Mouse (Mus musculus): ENCODE measurements at regions not wholly inside any gene's neighbourhood (a gene's known extent, or its start where the extent isn't known, plus 50 kb on each side); places are given as distances from the start of the nearest gene placed in this dataset.

GRCm38 (mm10) chr6:31995977-31996376 is 54.1 kb upstream of the 1700012A03Rik start:
- no peak for DNase-seq

GRCm38 (mm10) chr6:31995249-31995648 is 54.8 kb upstream of the 1700012A03Rik start:
- no peak for DNase-seq

- no peak for DNase-seq
Measured at GRCm38 (mm10) chr6:31985698-31986097, 64.3 kb upstream of the 1700012A03Rik start.

GRCm38 (mm10) chr6:31976705-31977104 is 73.3 kb upstream of the 1700012A03Rik start:
- no peak for DNase-seq

GRCm38 (mm10) chr6:31948063-31948481 is 102.0 kb upstream of the 1700012A03Rik start:
- no peak for DNase-seq

GRCm38 (mm10) chr6:31946572-31946971 is 103.5 kb upstream of the 1700012A03Rik start:
- DNase-seq, result no peak

GRCm38 (mm10) chr6:31945347-31945746 is 104.7 kb upstream of the 1700012A03Rik start:
- DNase-seq, result no peak

GRCm38 (mm10) chr6:31944546-31944945 is 105.5 kb upstream of the 1700012A03Rik start:
- DNase-seq, result no peak

- DNase-seq, result no peak
Measured at GRCm38 (mm10) chr6:31942696-31943095, 107.3 kb upstream of the 1700012A03Rik start.

- DNase-seq, result peak; percentile 74 to 88
Measured at GRCm38 (mm10) chr6:31938216-31938814, 111.7 kb upstream of the 1700012A03Rik start.

- no peak for DNase-seq
Measured at GRCm38 (mm10) chr6:31937146-31937545, 112.9 kb upstream of the 1700012A03Rik start.

GRCm38 (mm10) chr6:31934826-31935225 is 115.2 kb upstream of the 1700012A03Rik start:
- DNase-seq, result no peak

- DNase-seq, result no peak
Measured at GRCm38 (mm10) chr6:31933956-31934355, 116.1 kb upstream of the 1700012A03Rik start.

- DNase-seq, result peak; percentile 27 to 48
Measured at GRCm38 (mm10) chr6:31933364-31933763, 116.7 kb upstream of the 1700012A03Rik start.

GRCm38 (mm10) chr6:31931116-31931515 is 118.9 kb upstream of the 1700012A03Rik start:
- no peak for DNase-seq

- DNase-seq, result no peak
Measured at GRCm38 (mm10) chr6:31929165-31929564, 120.9 kb upstream of the 1700012A03Rik start.

- DNase-seq, result no peak
Measured at GRCm38 (mm10) chr6:31927181-31927580, 122.9 kb upstream of the 1700012A03Rik start.

- no peak for DNase-seq
Measured at GRCm38 (mm10) chr6:31924669-31925046, 125.4 kb upstream of the 1700012A03Rik start.

GRCm38 (mm10) chr6:31923951-31924668 is 125.9 kb upstream of the 1700012A03Rik start:
- no peak for DNase-seq

- DNase-seq, result no peak
Measured at GRCm38 (mm10) chr6:31921561-31922152, 128.4 kb upstream of the 1700012A03Rik start.

- no peak for DNase-seq
Measured at GRCm38 (mm10) chr6:31917411-31918131, 132.5 kb upstream of the 1700012A03Rik start.

GRCm38 (mm10) chr6:31901791-31902190 is 148.3 kb upstream of the 1700012A03Rik start:
- DNase-seq, result peak; percentile 5 to 36

GRCm38 (mm10) chr6:31899055-31899454 is 151.0 kb upstream of the 1700012A03Rik start:
- no peak for DNase-seq
